ENCODE assay signal across 9 mouse cellular contexts in the genomic region with DNA sequence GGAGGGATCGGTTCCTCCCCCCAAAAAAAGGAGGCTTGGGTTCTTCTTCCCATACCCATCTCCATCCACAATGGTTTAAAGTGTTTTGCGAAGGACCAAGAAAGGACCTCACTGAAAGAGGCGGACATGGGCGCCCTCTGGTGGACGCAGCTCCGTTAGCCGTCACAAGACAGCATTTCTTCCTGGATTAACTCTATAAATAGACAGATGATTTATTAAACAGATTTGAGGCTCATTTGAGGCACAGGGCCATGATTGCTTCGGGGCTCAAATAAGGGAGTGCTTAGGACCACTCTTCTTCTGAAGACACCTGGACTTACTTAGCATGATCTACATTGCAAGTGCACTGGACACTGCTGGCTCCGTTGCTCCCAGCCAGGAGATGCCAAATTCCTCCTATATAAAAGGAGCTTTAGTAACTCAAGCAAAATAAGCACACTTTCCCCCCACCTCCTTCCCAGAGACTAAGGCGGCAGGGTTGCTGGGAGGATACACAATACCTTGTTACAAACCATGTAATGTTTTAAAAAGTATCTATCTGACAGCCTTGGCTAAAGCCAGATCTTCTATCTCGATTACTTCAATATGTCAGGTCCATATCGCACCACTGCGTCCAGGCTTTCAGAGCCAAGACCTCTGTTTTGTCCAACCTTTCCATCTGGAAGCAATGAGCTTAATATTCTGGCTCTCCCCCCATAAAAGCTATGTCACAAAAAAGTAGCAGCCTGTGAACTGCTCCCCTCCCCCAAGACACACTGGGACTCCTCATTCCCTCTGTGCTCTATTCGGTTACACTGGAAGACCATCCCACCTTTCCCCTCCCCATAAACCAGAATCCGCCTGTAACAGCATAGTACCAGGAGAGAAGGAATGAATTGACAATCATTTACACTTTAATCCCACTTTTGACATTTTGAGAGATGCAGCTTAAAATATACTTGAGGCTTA. TPM values are rescaled to one million over a fixed set of nuclear protein-coding genes. Genes with fewer than 3 reads are reported as not detected.
DNase-seq lines count a peak whose midpoint lies in the region; ATAC-seq lines count a peak whose summit lies in the region.
"Had no signal": no experiment of that assay in that cellular context is flagged by ENCODE, and none has a peak within 500 bp of the region (broad histone marks: within the 10 kb centered on the region; RNA-seq: fewer than 3 reads in every experiment).

No protein-coding gene starts in this region.

- peak; percentile 48; the same call in 1 of the 2 replicates for ATAC-seq in hindbrain, embryonic 15.5 days (ENCODE audit: low FRiP score, low read depth)
- peak; percentile 91 for ATAC-seq in megakaryocyte progenitor cell, adult 5-6 weeks (replicated peaks; ENCODE audit: poor library complexity)

- no peaks in the 10 kb centered on the region for H3K9me3 ChIP-seq in hindbrain, embryonic 15.5 days
- H3K9me3 ChIP-seq: megakaryocyte, embryonic 14.5 days had no signal

- H3K27ac ChIP-seq in hindbrain, embryonic 15.5 days (replicated peaks), result no peak overlapping the region

- no peak overlapping the region for H3K9ac ChIP-seq in hindbrain, embryonic 15.5 days

- H3K4me2 ChIP-seq in hindbrain, embryonic 15.5 days, result no peak overlapping the region

- H3K36me3 ChIP-seq in hindbrain, embryonic 15.5 days, result no peaks in the 10 kb centered on the region

- no peak overlapping the region for H3K4me3 ChIP-seq in hindbrain, embryonic 15.5 days
- H3K4me3 ChIP-seq: megakaryocyte, embryonic 14.5 days had no signal

- H3K4me1 ChIP-seq in hindbrain, embryonic 15.5 days (replicated peaks), result 0 out of 2 replicates have a peak, but pooled peaks cover 4% of the 10 kb centered on the region
- H3K4me1 ChIP-seq: megakaryocyte, embryonic 14.5 days had no signal

- WGBS in hindbrain, embryonic 15.5 days, result 33% methylated on average over 15 of the region's 15 CpGs

- H3K27me3 ChIP-seq in hindbrain, embryonic 15.5 days, result peaks cover 2% of the 10 kb centered on the region; the same call in 1 of the 2 replicates

- DNase-seq in MEL-GATA-1-ER (ENCODE audit: extremely low read depth, low read depth), result peak; percentile 0
- DNase-seq in cerebellum, adult 11-12 months, result peak; percentile 32
- peak; percentile 82 for DNase-seq in forelimb bud, embryonic 11.5 days (ENCODE audit: low read depth, low spot score)
- DNase-seq in layer of hippocampus, postnatal 36 days, result peak; percentile 74
- peak; percentile 48 to 69 for DNase-seq in right cerebral cortex, postnatal 36 days (ENCODE audit: low spot score in 2 of 2)
- DNase-seq in urinary bladder, postnatal 4 days (ENCODE audit: low spot score in 2 of 2), result peak; percentile 73 to 90

RNA-seq across cellular contexts. Expression of a gene that starts 47.8 kb away (rescaled TPM):
- 43.3 and 45.0 TPM in 2 replicates for polyA plus RNA-seq in hindbrain, embryonic 15.5 days (2015; fragmentation: Nextera tagmentation; extraction: Ambion mirVana)
- total RNA-seq in layer of hippocampus, postnatal 36 days (2021), result 10 to 100 TPM; 38.3 to 38.5 TPM
- 17.0 and 17.7 TPM in 2 replicates for total RNA-seq in megakaryocyte progenitor cell, adult 5-6 weeks (2015)
- 7.4 and 8.0 TPM in 2 replicates for total RNA-seq in megakaryocyte progenitor cell, adult 5-6 weeks (2017)

Comparison
In these comparisons a context has a peak if more than half of its experiments do, and no peak if none do; other contexts are left out.
1. DNase-seq: peak in every context shown above with its lines; median percentile 82 in forelimb bud, embryonic 11.5 days; 82 in urinary bladder, postnatal 4 days; 74 in layer of hippocampus, postnatal 36 days; 58 in right cerebral cortex, postnatal 36 days; 32 in cerebellum, adult 11-12 months; 0 in MEL-GATA-1-ER.